Mouse (Mus musculus) heart, embryonic 10.5 days (tissue): Measurements from ENCODE around the gene Ndufs3. TPM values are rescaled to one million over a fixed set of nuclear protein-coding genes. Genes with fewer than 3 reads are reported as not detected.

Experiments
- polyA plus RNA-seq: library from polyadenylated mRNA; unstranded; fragments of >200 nt; fragmentation: Nextera tagmentation; extraction: Ambion mirVana; gene quantifications from 2 replicates; pipeline ENCODE4 v1.2.1, GENCODE M21; 2016

The Ndufs3 gene
- polyA plus RNA-seq, 1 experiment from 2014 or later, result 276 TPM

Other genes with a start within 250 kb of the Ndufs3 start
- gene Nup160, start 227.6 kb downstream of the Ndufs3 start, polyA plus RNA-seq, result 45.3 and 49.2 TPM in 2 replicates
- 71.3 and 81.8 TPM in 2 replicates for gene Fnbp4, start 159.5 kb downstream of the Ndufs3 start, polyA plus RNA-seq
- 0.51 and 0.92 TPM in 2 replicates for gene Agbl2, start 122.1 kb downstream of the Ndufs3 start, polyA plus RNA-seq
- 252 and 254 TPM in 2 replicates for gene Mtch2, start 57.7 kb downstream of the Ndufs3 start, polyA plus RNA-seq
- 8.6 and 11.1 TPM in 2 replicates for gene C1qtnf4, start 19.0 kb downstream of the Ndufs3 start, polyA plus RNA-seq
- gene Kbtbd4, start 87 bp downstream of the Ndufs3 start, polyA plus RNA-seq, result 33.2 and 42.2 TPM in 2 replicates
- gene Celf1, start 35.6 kb upstream of the Ndufs3 start, polyA plus RNA-seq, result 128 and 155 TPM in 2 replicates
- 6.6 and 13.8 TPM in 2 replicates for gene Rapsn, start 130.8 kb upstream of the Ndufs3 start, polyA plus RNA-seq
- gene Psmc3, start 149.2 kb upstream of the Ndufs3 start, polyA plus RNA-seq, result 315 and 334 TPM in 2 replicates
- 32.6 and 37.5 TPM in 2 replicates for gene Slc39a13, start 165.6 kb upstream of the Ndufs3 start, polyA plus RNA-seq
- 0.99 and 4.1 TPM in 2 replicates for gene Spi1, start 177.6 kb upstream of the Ndufs3 start, polyA plus RNA-seq
- 450 and 1,030 TPM in 2 replicates for gene Mybpc3, start 213.3 kb upstream of the Ndufs3 start, polyA plus RNA-seq